Mouse (Mus musculus) C2C12 (cell line): ENCODE results near the gene Arfgef2.

ENCODE experiments used
- CTCF ChIP-seq: IDR thresholded peaks from one replicate; pipeline ENCODE4 v1.5.1; 2011; ENCODE audit not compliant: control insufficient read depth, insufficient read depth, insufficient read length
- MYOD1 ChIP-seq: IDR thresholded peaks from one replicate; pipeline ENCODE4 v1.6.1; 2011; ENCODE audit warnings: low read depth; ENCODE audit not compliant: control insufficient read depth, insufficient read length
- MYOG ChIP-seq: IDR thresholded peaks from one replicate; pipeline ENCODE4 v1.6.1; 2011; ENCODE audit not compliant: control insufficient read depth, insufficient read length; ENCODE audit errors: extremely low read depth
- USF1 ChIP-seq: IDR thresholded peaks from one replicate; pipeline ENCODE4 v1.6.1; 2011; ENCODE audit warnings: low read depth, mild to moderate bottlenecking, control low read depth, moderate library complexity

- no peak for TF ChIP-seq MYOD1
- no peak for TF ChIP-seq CTCF
- no peak for TF ChIP-seq USF1
- TF ChIP-seq MYOG, result no peak
Observed at GRCm38 (mm10) chr2:166824386-166824785, 19.0 kb downstream of the Arfgef2 start.
